Mouse (Mus musculus): ENCODE measurements around the gene Il6ra.

- TF ChIP-seq CTCF (IDR thresholded peaks at IDR 0.05; ENCODE audit: low read depth, low read length) (no peak), GATA1 (IDR thresholded peaks at IDR 0.05; ENCODE audit: borderline replicate concordance, low read length) (no peak), TAL1 (conservative IDR thresholded peaks at IDR 0.05; ENCODE audit: low read depth, low read length) (no peak), POLR2AphosphoS5 (IDR thresholded peaks at IDR 0.05; ENCODE audit: insufficient replicate concordance, low read depth, low read length) (no peak)
Measured at GRCm38 (mm10) chr3:89961436-89961835, 48.4 kb upstream of the Il6ra start.

All from G1E (cell line).